Mouse (Mus musculus) kidney, embryonic 16.5 days (tissue): ENCODE data around the gene Cdkn1a. TPM values are rescaled to one million over a fixed set of nuclear protein-coding genes. Genes with fewer than 3 reads are reported as not detected.

ENCODE experiments used
- polyA plus RNA-seq: library from polyadenylated mRNA; unstranded; fragments of >200 nt; fragmentation: Nextera tagmentation; extraction: Ambion mirVana; gene quantifications from 2 replicates; pipeline ENCODE4 v1.2.1, GENCODE M21; 2015

Cdkn1a gene
- polyA plus RNA-seq, 1 experiment from 2014 or later, result 74.1 TPM

Other genes with a start within 250 kb of the Cdkn1a start
- 0.08 TPM in 1 of 2 replicates, not detected in the other for gene Pnpla1, start 232.6 kb upstream of the Cdkn1a start, polyA plus RNA-seq
- 0.17 and 0.63 TPM in 2 replicates for gene 4930539E08Rik, start 175.7 kb upstream of the Cdkn1a start, polyA plus RNA-seq
- 0.21 and 0.28 TPM in 2 replicates for gene Pxt1, start 147.1 kb upstream of the Cdkn1a start, polyA plus RNA-seq
- 89.5 and 92.1 TPM in 2 replicates for gene Kctd20, start 139.0 kb upstream of the Cdkn1a start, polyA plus RNA-seq
- gene Stk38, start 83.0 kb upstream of the Cdkn1a start, polyA plus RNA-seq, result 106 and 121 TPM in 2 replicates
- gene Srsf3, start 58.3 kb upstream of the Cdkn1a start, polyA plus RNA-seq, result 597 and 625 TPM in 2 replicates
- gene Rab44, start 23.2 kb downstream of the Cdkn1a start, polyA plus RNA-seq, result 0.12 and 0.26 TPM in 2 replicates
- gene Cpne5, start 147.2 kb downstream of the Cdkn1a start, polyA plus RNA-seq, result 8.2 and 10.0 TPM in 2 replicates
- 167 and 186 TPM in 2 replicates for gene Ppil1, start 173.2 kb downstream of the Cdkn1a start, polyA plus RNA-seq
- gene BC004004, start 177.8 kb downstream of the Cdkn1a start, polyA plus RNA-seq, result 85.6 TPM in 2 replicates
- 2.4 and 3.1 TPM in 2 replicates for gene Pi16, start 226.7 kb downstream of the Cdkn1a start, polyA plus RNA-seq